Mouse (Mus musculus) MEL (cell line): ENCODE data around the gene Fgd4. TPM values are rescaled to one million over a fixed set of nuclear protein-coding genes. Genes with fewer than 3 reads are reported as not detected.

Experiments
- DNase-seq: peaks from one replicate; pipeline ENCODE4 v3.0.0; 2011; ENCODE audit warnings: low read depth, low spot score
- H3K27ac ChIP-seq: 2 replicates; pipeline ENCODE4 v1.5.1; 2012; ENCODE audit warnings: low read depth, mild to moderate bottlenecking, control low read depth, low read length, moderate library complexity; ENCODE audit not compliant: control insufficient read depth
- H3K27me3 ChIP-seq, 2 experiments: fragments of 150-350 bp in 1 of 2; sonication (generic) in 1 of 2; 2 replicates each; pipeline ENCODE4 v1.6.1; 2012; ENCODE audit warnings: low read length in 2 of 2, mild to moderate bottlenecking in 2 of 2, improper control_type of control experiment in 1 of 2, moderate library complexity in 1 of 2; ENCODE audit not compliant: insufficient read depth in 2 of 2, control insufficient read depth in 1 of 2
- H3K36me3 ChIP-seq, 2 experiments: 2 replicates each; pipeline ENCODE4 v1.6.1; 2012 to 2014; ENCODE audit warnings: low read length in 2 of 2, improper control_type of control experiment in 1 of 2, inconsistent platforms in 1 of 2, mild to moderate bottlenecking in 1 of 2; ENCODE audit not compliant: insufficient read depth in 2 of 2, control insufficient read depth in 1 of 2
- H3K4me1 ChIP-seq, 2 experiments: fragments of 150-350 bp in 1 of 2; sonication (generic) in 1 of 2; 2 replicates each; pipeline ENCODE4 v1.6.1; 2012; ENCODE audit warnings: low read length in 2 of 2, improper control_type of control experiment in 1 of 2, mild to moderate bottlenecking in 1 of 2; ENCODE audit not compliant: insufficient read depth in 2 of 2, control insufficient read depth in 1 of 2
- H3K4me3 ChIP-seq, 2 experiments: fragments of 150-350 bp in 1 of 2; sonication (generic) in 1 of 2; 2 replicates each; pipeline ENCODE4 v1.5.1; 2012; ENCODE audit warnings: low read depth in 2 of 2, low read length in 2 of 2, mild to moderate bottlenecking in 2 of 2, moderate library complexity in 2 of 2, control low read depth in 1 of 2, improper control_type of control experiment in 1 of 2; ENCODE audit not compliant: control insufficient read depth in 1 of 2, insufficient read depth in 1 of 2
- H3K79me2 ChIP-seq: 2 replicates; pipeline ENCODE4 v1.6.1; 2012; ENCODE audit warnings: mild to moderate bottlenecking, low read length, moderate library complexity; ENCODE audit not compliant: control insufficient read depth, poor library complexity, insufficient read depth
- H3K9ac ChIP-seq: 2 replicates; pipeline ENCODE4 v1.6.1; 2012; ENCODE audit warnings: low read depth, mild to moderate bottlenecking, control low read depth, low read length, moderate library complexity; ENCODE audit not compliant: control insufficient read depth, poor library complexity, severe bottlenecking
- H3K9me3 ChIP-seq: fragments of 150-350 bp; sonication (generic); replicated peaks from 2 replicates; pipeline ENCODE4 v1.6.1; 2012; ENCODE audit warnings: mild to moderate bottlenecking, low read length, improper control_type of control experiment, moderate library complexity; ENCODE audit not compliant: insufficient read depth
- BHLHE40 ChIP-seq: IDR thresholded peaks from 2 replicates; pipeline ENCODE4 v1.6.1; 2012; ENCODE audit warnings: low read depth, mild to moderate bottlenecking, inconsistent platforms, low read length, improper control_type of control experiment, borderline replicate concordance
- CHD1 ChIP-seq: IDR thresholded peaks from 2 replicates; pipeline ENCODE4 v1.6.1; 2012; ENCODE audit warnings: low read depth, mild to moderate bottlenecking, inconsistent platforms, low read length, improper control_type of control experiment
- CHD2 ChIP-seq: IDR thresholded peaks from 2 replicates; pipeline ENCODE4 v1.6.1; 2011; ENCODE audit warnings: low read length, improper control_type of control experiment
- CTCF ChIP-seq, 3 experiments: IDR thresholded peaks in 2 of 3; conservative IDR thresholded peaks in 1 of 3; 2 replicates each; pipeline ENCODE4 v1.5.1; 2011 to 2012; ENCODE audit warnings: low read length in 3 of 3, low read depth in 2 of 3, mild to moderate bottlenecking in 2 of 3, improper control_type of control experiment in 1 of 3, inconsistent platforms in 1 of 3, mixed read lengths in 1 of 3, moderate library complexity in 1 of 3; ENCODE audit not compliant: control insufficient read depth in 1 of 3, insufficient read depth in 1 of 3, poor library complexity in 1 of 3, severe bottlenecking in 1 of 3
- E2F4 ChIP-seq: IDR thresholded peaks from 2 replicates; pipeline ENCODE4 v1.6.1; 2011; ENCODE audit warnings: low read depth, low read length, improper control_type of control experiment, borderline replicate concordance
- EP300 ChIP-seq, 2 experiments: IDR thresholded peaks; 2 replicates each; pipeline ENCODE4 v1.6.1; 2011; ENCODE audit warnings: improper control_type of control experiment in 2 of 2, low read length in 2 of 2, low read depth in 1 of 2, mild to moderate bottlenecking in 1 of 2
- GABPA ChIP-seq: IDR thresholded peaks from 2 replicates; pipeline ENCODE4 v1.6.1; 2012; ENCODE audit warnings: low read depth, mild to moderate bottlenecking, inconsistent platforms, low read length, improper control_type of control experiment, moderate library complexity
- MAX ChIP-seq: IDR thresholded peaks from 2 replicates; pipeline ENCODE4 v1.6.1; 2011; ENCODE audit warnings: low read length, improper control_type of control experiment
- MXI1 ChIP-seq: IDR thresholded peaks from 2 replicates; pipeline ENCODE4 v1.6.1; 2011; ENCODE audit warnings: mild to moderate bottlenecking, low read depth, low read length, improper control_type of control experiment
- MYC ChIP-seq: IDR thresholded peaks from 2 replicates; pipeline ENCODE4 v1.6.1; 2011; ENCODE audit warnings: low read depth, mild to moderate bottlenecking, low read length, improper control_type of control experiment, moderate library complexity
- NRF1 ChIP-seq: IDR thresholded peaks from 2 replicates; pipeline ENCODE4 v1.6.1; 2014; ENCODE audit warnings: low read depth, mild to moderate bottlenecking, inconsistent platforms, low read length, improper control_type of control experiment, moderate library complexity; ENCODE audit not compliant: poor library complexity, insufficient read depth, severe bottlenecking
- RAD21 ChIP-seq: IDR thresholded peaks from 2 replicates; pipeline ENCODE4 v1.6.1; 2011; ENCODE audit warnings: mild to moderate bottlenecking, low read depth, low read length, improper control_type of control experiment
- RCOR1 ChIP-seq: IDR thresholded peaks from 2 replicates; pipeline ENCODE4 v1.6.1; 2012; ENCODE audit warnings: low read depth, mild to moderate bottlenecking, inconsistent platforms, low read length, improper control_type of control experiment
- SMC3 ChIP-seq: IDR thresholded peaks from 2 replicates; pipeline ENCODE4 v1.6.1; 2011; ENCODE audit warnings: low read depth, low read length, improper control_type of control experiment
- TAL1 ChIP-seq: IDR thresholded peaks from 2 replicates; pipeline ENCODE4 v1.6.1; 2012; ENCODE audit warnings: mild to moderate bottlenecking, inconsistent platforms, low read length, moderate library complexity, mixed read lengths
- TBP ChIP-seq: IDR thresholded peaks from 2 replicates; pipeline ENCODE4 v1.8.0; 2011; ENCODE audit warnings: low read depth, low read length, improper control_type of control experiment
- TCF12 ChIP-seq: IDR thresholded peaks from 2 replicates; pipeline ENCODE4 v1.6.1; 2014; ENCODE audit warnings: low read depth, mild to moderate bottlenecking, inconsistent platforms, low read length, improper control_type of control experiment, moderate library complexity
- UBTF ChIP-seq: IDR thresholded peaks from 2 replicates; pipeline ENCODE4 v1.6.1; 2012; ENCODE audit warnings: low read depth, mild to moderate bottlenecking, inconsistent platforms, low read length, improper control_type of control experiment, moderate library complexity, borderline replicate concordance; ENCODE audit not compliant: insufficient read depth
- USF1 ChIP-seq: IDR thresholded peaks from 2 replicates; pipeline ENCODE4 v1.6.1; 2014; ENCODE audit warnings: low read depth, mild to moderate bottlenecking, inconsistent platforms, low read length, improper control_type of control experiment, moderate library complexity
- ZC3H11A ChIP-seq: IDR thresholded peaks from 2 replicates; pipeline ENCODE4 v1.6.1; 2012; ENCODE audit warnings: low read depth, mild to moderate bottlenecking, inconsistent platforms, low read length, improper control_type of control experiment
- polyA plus RNA-seq, 2 experiments: library from polyadenylated mRNA; stranded (reverse) in 1 of 2; unstranded in 1 of 2; fragments of >175 nt in 1 of 2; fragments of >200 nt in 1 of 2; gene quantifications; 2 replicates each; pipeline versions ENCODE4 v1.2.1 to v1.2.4; 2012; ENCODE audit warnings: low replicate concordance in 2 of 2, low read depth in 1 of 2; ENCODE audit not compliant: insufficient read length in 2 of 2, insufficient read depth in 1 of 2, missing spikeins in 1 of 2
- total RNA-seq: library from RNA; depleted of rRNA; stranded (reverse); fragments of 300-350 nt; gene quantifications from 2 replicates; pipeline ENCODE4 v1.2.3, GENCODE M21; 2012

The Fgd4 gene
- total and polyA plus RNA-seq, 3 experiments = 0.03 to 10.0 TPM; not detected in 1

- Histone ChIP-seq H3K9me3 (no peaks in the 10 kb centered on the region), H3K9ac (no peak overlapping the region), H3K79me2 (no peaks in the 10 kb centered on the region), H3K27ac (no peak overlapping the region), H3K27me3 (no peaks in the 10 kb centered on the region), H3K4me1 (no peaks in the 10 kb centered on the region), H3K36me3 (no peaks in the 10 kb centered on the region), H3K4me3 (no peak overlapping the region)
- TF ChIP-seq USF1 (no peak), UBTF (no peak), CHD1 (no peak), TBP (no peak), EP300 (IDR thresholded peaks at IDR 0.05; ENCODE audit: low read depth in 1 of 2, low read length in 2 of 2) (no peak), CHD2 (no peak), E2F4 (no peak), ZC3H11A (no peak), CTCF (IDR thresholded peaks at IDR 0.05 in 2 of 3, conservative IDR thresholded peaks at IDR 0.05 in 1 of 3; ENCODE audit: control insufficient read depth in 1 of 3, insufficient read depth in 1 of 3, low read depth in 2 of 3, low read length in 3 of 3, poor library complexity in 1 of 3, severe bottlenecking in 1 of 3) (no peak), RAD21 (no peak), SMC3 (no peak), MAX (no peak), MXI1 (no peak), RCOR1 (no peak), MYC (no peak), TCF12 (no peak), TAL1 (no peak), NRF1 (no peak), BHLHE40 (no peak)
- no peak for DNase-seq
Measured at GRCm38 (mm10) chr16:16599586-16600401, 555 bp downstream of the Fgd4 start.

GRCm38 (mm10) chr16:16596582-16596981, 3.8 kb downstream of the Fgd4 start:
- Histone ChIP-seq H3K4me3 (no peak overlapping the region), H3K9me3 (no peaks in the 10 kb centered on the region), H3K4me1 (no peaks in the 10 kb centered on the region), H3K27me3 (no peaks in the 10 kb centered on the region; a peak in 1 of 4 replicates), H3K36me3 (no peaks in the 10 kb centered on the region), H3K79me2 (no peaks in the 10 kb centered on the region), H3K27ac (no peak overlapping the region), H3K9ac (no peak overlapping the region)
- TF ChIP-seq SMC3 (peak; percentile 37), RAD21 (peak; percentile 26), NRF1 (no peak), CTCF (IDR thresholded peaks at IDR 0.05 in 2 of 3, conservative IDR thresholded peaks at IDR 0.05 in 1 of 3; ENCODE audit: control insufficient read depth in 1 of 3, insufficient read depth in 1 of 3, low read depth in 2 of 3, low read length in 3 of 3, poor library complexity in 1 of 3, severe bottlenecking in 1 of 3) (peak; percentile 1 to 41 (median 13); a peak in 3 of 6 replicates), GABPA (no peak), MYC (no peak)
- DNase-seq = no peak
